Mouse (Mus musculus): ENCODE data around the gene Rbp1. TPM values are rescaled to one million over a fixed set of nuclear protein-coding genes. Genes with fewer than 3 reads are reported as not detected.

Gene Rbp1
- polyA plus RNA-seq, 1 experiment from 2014 or later, result 51.5 TPM

GRCm38 (mm10) chr9:98397211-98397610 lies 25.6 kb upstream of the Rbp1 start:
- 68% methylated on average over 6 of the region's 6 CpGs for WGBS
- no peaks in the 10 kb centered on the region for H3K4me1 ChIP-seq (ENCODE audit: control insufficient read depth, insufficient read depth, low read length)

GRCm38 (mm10) chr9:98397866-98398265 lies 24.9 kb upstream of the Rbp1 start:
- whole genome bisulfite sequencing, result 74% methylated on average over 3 of the region's 3 CpGs
- Histone ChIP-seq H3K27me3 (replicated peaks; ENCODE audit: control insufficient read depth, insufficient read depth, low read length) (no peaks in the 10 kb centered on the region), H3K36me3 (ENCODE audit: control insufficient read depth, insufficient read depth, low read length) (no peaks in the 10 kb centered on the region), H3K4me1 (ENCODE audit: control insufficient read depth, insufficient read depth, low read length) (no peaks in the 10 kb centered on the region), H3K4me2 (ENCODE audit: low read depth, low read length) (no peak overlapping the region), H3K4me3 (ENCODE audit: low read length) (no peak overlapping the region), H3K9ac (ENCODE audit: low read depth, low read length) (no peak overlapping the region), H3K27ac (ENCODE audit: low read length) (no peak overlapping the region), H3K9me3 (ENCODE audit: control insufficient read depth, low read length) (no peaks in the 10 kb centered on the region)
- ATAC-seq, result no peak

More at GRCm38 (mm10) chr9:98397211-98397610, 25.6 kb upstream of the Rbp1 start:
- Histone ChIP-seq H3K9ac (ENCODE audit: low read depth, low read length) (no peak overlapping the region), H3K9me3 (ENCODE audit: control insufficient read depth, low read length) (no peaks in the 10 kb centered on the region), H3K4me2 (ENCODE audit: low read depth, low read length) (no peak overlapping the region), H3K36me3 (ENCODE audit: control insufficient read depth, insufficient read depth, low read length) (no peaks in the 10 kb centered on the region), H3K27me3 (replicated peaks; ENCODE audit: control insufficient read depth, insufficient read depth, low read length) (no peaks in the 10 kb centered on the region), H3K4me3 (ENCODE audit: low read length) (no peak overlapping the region), H3K27ac (ENCODE audit: low read length) (no peak overlapping the region)
- ATAC-seq, result no peak

GRCm38 (mm10) chr9:98400185-98400894 lies 22.4 kb upstream of the Rbp1 start:
- H3K36me3 ChIP-seq (ENCODE audit: control insufficient read depth, insufficient read depth, low read length), result no peaks in the 10 kb centered on the region
- no peak for ATAC-seq
- H3K4me1 ChIP-seq (ENCODE audit: control insufficient read depth, insufficient read depth, low read length), result no peaks in the 10 kb centered on the region
- H3K4me3 ChIP-seq (ENCODE audit: low read length), result no peak overlapping the region
- 71% methylated on average over 13 of the region's 13 CpGs for WGBS
- H3K9ac ChIP-seq (ENCODE audit: low read depth, low read length), result no peak overlapping the region
- no peak overlapping the region for H3K4me2 ChIP-seq (ENCODE audit: low read depth, low read length)
- no peak overlapping the region for H3K27ac ChIP-seq (ENCODE audit: low read length)
- no peaks in the 10 kb centered on the region for H3K9me3 ChIP-seq (ENCODE audit: control insufficient read depth, low read length)
- H3K27me3 ChIP-seq (replicated peaks; ENCODE audit: control insufficient read depth, insufficient read depth, low read length), result no peaks in the 10 kb centered on the region

- Histone ChIP-seq H3K27ac (ENCODE audit: low read length) (no peak overlapping the region), H3K36me3 (ENCODE audit: control insufficient read depth, insufficient read depth, low read length) (no peaks in the 10 kb centered on the region), H3K9me3 (ENCODE audit: control insufficient read depth, low read length) (no peaks in the 10 kb centered on the region), H3K4me3 (ENCODE audit: low read length) (no peak overlapping the region), H3K4me1 (ENCODE audit: control insufficient read depth, insufficient read depth, low read length) (no peaks in the 10 kb centered on the region), H3K27me3 (replicated peaks; ENCODE audit: control insufficient read depth, insufficient read depth, low read length) (no peaks in the 10 kb centered on the region), H3K9ac (ENCODE audit: low read depth, low read length) (no peak overlapping the region), H3K4me2 (ENCODE audit: low read depth, low read length) (no peak overlapping the region)
- no peak for ATAC-seq
- WGBS, result 80% methylated on average over 5 of the region's 5 CpGs
These were observed 21.1 kb upstream of the Rbp1 start for GRCm38 (mm10) chr9:98401611-98402010.

GRCm38 (mm10) chr9:98407771-98408170 lies 15.0 kb upstream of the Rbp1 start:
- H3K4me1 ChIP-seq (ENCODE audit: control insufficient read depth, insufficient read depth, low read length), result no peaks in the 10 kb centered on the region
- H3K27ac ChIP-seq (ENCODE audit: low read length), result no peak overlapping the region
- no peaks in the 10 kb centered on the region for H3K36me3 ChIP-seq (ENCODE audit: control insufficient read depth, insufficient read depth, low read length)
- no peak overlapping the region for H3K4me2 ChIP-seq (ENCODE audit: low read depth, low read length)
- ATAC-seq, result no peak; the same call in 1 of the 2 replicates
- no peak overlapping the region for H3K4me3 ChIP-seq (ENCODE audit: low read length)
- H3K9me3 ChIP-seq (ENCODE audit: control insufficient read depth, low read length), result no peaks in the 10 kb centered on the region
- H3K27me3 ChIP-seq (replicated peaks; ENCODE audit: control insufficient read depth, insufficient read depth, low read length), result no peaks in the 10 kb centered on the region
- no peak overlapping the region for H3K9ac ChIP-seq (ENCODE audit: low read depth, low read length)
- WGBS, result 61% methylated on average over 12 of the region's 12 CpGs

- H3K4me3 ChIP-seq (ENCODE audit: low read length), result no peak overlapping the region
- H3K9me3 ChIP-seq (ENCODE audit: control insufficient read depth, low read length), result no peaks in the 10 kb centered on the region
- no peak overlapping the region for H3K27ac ChIP-seq (ENCODE audit: low read length)
- ATAC-seq, result peak; percentile 65
- no peaks in the 10 kb centered on the region for H3K36me3 ChIP-seq (ENCODE audit: control insufficient read depth, insufficient read depth, low read length)
- 28% methylated on average over 3 of the region's 3 CpGs for WGBS
- no peaks in the 10 kb centered on the region for H3K4me1 ChIP-seq (ENCODE audit: control insufficient read depth, insufficient read depth, low read length)
- no peak overlapping the region for H3K4me2 ChIP-seq (ENCODE audit: low read depth, low read length)
- no peaks in the 10 kb centered on the region for H3K27me3 ChIP-seq (replicated peaks; ENCODE audit: control insufficient read depth, insufficient read depth, low read length)
- no peak overlapping the region for H3K9ac ChIP-seq (ENCODE audit: low read depth, low read length)
These were observed 13.6 kb upstream of the Rbp1 start for GRCm38 (mm10) chr9:98409137-98409536.

- Histone ChIP-seq H3K4me1 (ENCODE audit: control insufficient read depth, insufficient read depth, low read length) (no peaks in the 10 kb centered on the region), H3K27ac (ENCODE audit: low read length) (no peak overlapping the region), H3K9ac (ENCODE audit: low read depth, low read length) (no peak overlapping the region), H3K9me3 (ENCODE audit: control insufficient read depth, low read length) (no peaks in the 10 kb centered on the region), H3K4me3 (ENCODE audit: low read length) (no peak overlapping the region), H3K27me3 (replicated peaks; ENCODE audit: control insufficient read depth, insufficient read depth, low read length) (no peaks in the 10 kb centered on the region), H3K4me2 (ENCODE audit: low read depth, low read length) (no peak overlapping the region), H3K36me3 (ENCODE audit: control insufficient read depth, insufficient read depth, low read length) (no peaks in the 10 kb centered on the region)
- 77% methylated on average over 4 of the region's 4 CpGs for WGBS
- ATAC-seq, result no peak
These were observed 7.3 kb upstream of the Rbp1 start for GRCm38 (mm10) chr9:98415427-98415826.

GRCm38 (mm10) chr9:98417919-98418318 lies 4.8 kb upstream of the Rbp1 start:
- no peak overlapping the region for H3K4me2 ChIP-seq (ENCODE audit: low read depth, low read length)
- no peaks in the 10 kb centered on the region for H3K27me3 ChIP-seq (replicated peaks; ENCODE audit: control insufficient read depth, insufficient read depth, low read length)
- H3K27ac ChIP-seq (ENCODE audit: low read length), result no peak overlapping the region
- 36% methylated on average over 7 of the region's 7 CpGs for WGBS
- H3K9ac ChIP-seq (ENCODE audit: low read depth, low read length), result no peak overlapping the region
- no peaks in the 10 kb centered on the region for H3K36me3 ChIP-seq (ENCODE audit: control insufficient read depth, insufficient read depth, low read length)
- ATAC-seq, result peak; percentile 64
- peaks cover 4% of the 10 kb centered on the region; the same call in 1 of the 2 replicates for H3K4me1 ChIP-seq (ENCODE audit: control insufficient read depth, insufficient read depth, low read length)
- H3K9me3 ChIP-seq (ENCODE audit: control insufficient read depth, low read length), result no peaks in the 10 kb centered on the region
- H3K4me3 ChIP-seq (ENCODE audit: low read length), result no peak overlapping the region

- peak; percentile 29; the same call in 1 of the 2 replicates for ATAC-seq
- Histone ChIP-seq H3K9me3 (ENCODE audit: control insufficient read depth, low read length) (no peaks in the 10 kb centered on the region), H3K9ac (ENCODE audit: low read depth, low read length) (no peak overlapping the region), H3K4me1 (ENCODE audit: control insufficient read depth, insufficient read depth, low read length) (peaks cover 7% of the 10 kb centered on the region; the same call in 1 of the 2 replicates), H3K27ac (ENCODE audit: low read length) (no peak overlapping the region), H3K4me3 (ENCODE audit: low read length) (no peak overlapping the region), H3K27me3 (replicated peaks; ENCODE audit: control insufficient read depth, insufficient read depth, low read length) (no peaks in the 10 kb centered on the region), H3K36me3 (ENCODE audit: control insufficient read depth, insufficient read depth, low read length) (no peaks in the 10 kb centered on the region), H3K4me2 (ENCODE audit: low read depth, low read length) (no peak overlapping the region)
- WGBS, result 77% methylated on average over 3 of the region's 3 CpGs
These were observed 4.4 kb upstream of the Rbp1 start for GRCm38 (mm10) chr9:98418346-98418745.

- WGBS, result 57% methylated on average over 1 of the region's 1 CpGs
- Histone ChIP-seq H3K36me3 (ENCODE audit: control insufficient read depth, insufficient read depth, low read length) (no peaks in the 10 kb centered on the region), H3K4me2 (ENCODE audit: low read depth, low read length) (no peak overlapping the region), H3K27me3 (replicated peaks; ENCODE audit: control insufficient read depth, insufficient read depth, low read length) (no peaks in the 10 kb centered on the region), H3K4me3 (ENCODE audit: low read length) (no peak overlapping the region), H3K9ac (ENCODE audit: low read depth, low read length) (no peak overlapping the region), H3K27ac (ENCODE audit: low read length) (no peak overlapping the region), H3K9me3 (ENCODE audit: control insufficient read depth, low read length) (no peaks in the 10 kb centered on the region), H3K4me1 (ENCODE audit: control insufficient read depth, insufficient read depth, low read length) (peaks cover 17% of the 10 kb centered on the region)
- ATAC-seq, result no peak
These were observed 2.1 kb upstream of the Rbp1 start for GRCm38 (mm10) chr9:98420666-98421065.

Data from intestine, embryonic 16.5 days (tissue).